Mouse (Mus musculus) right cerebral cortex, adult 2 months (tissue): ENCODE measurements around the gene Nt5c3b.
A peak's percentile ranks its signal among the peaks of the same experiment; 100 is the strongest.

Source experiments
- DNase-seq, 2 experiments: peaks; one replicate each; pipeline ENCODE4 v3.0.0; 2021 to 2022; ENCODE audit warnings: low spot score in 2 of 2

The Nt5c3b gene

GRCm38 (mm10) chr11:100441797-100442196, at the start of gene Nt5c3b, which contains the start of gene Klhl10:
TSS of gene Nt5c3b (minus strand) at chr11:100441808.
TSS of gene Klhl10 (plus strand) at chr11:100441917.
- DNase-seq, result no peak

- no peak for DNase-seq
Observed at GRCm38 (mm10) chr11:100490951-100491350, 49.3 kb upstream of the Nt5c3b start.

GRCm38 (mm10) chr11:100485801-100486538, 44.4 kb upstream of the Nt5c3b start:
- no peak for DNase-seq

- no peak for DNase-seq
Observed at GRCm38 (mm10) chr11:100484461-100484860, 42.9 kb upstream of the Nt5c3b start.

- no peak for DNase-seq
Observed at GRCm38 (mm10) chr11:100479152-100479551, 37.5 kb upstream of the Nt5c3b start.

GRCm38 (mm10) chr11:100476281-100476680, 34.7 kb upstream of the Nt5c3b start:
- DNase-seq, result no peak

GRCm38 (mm10) chr11:100472935-100473295, 31.3 kb upstream of the Nt5c3b start:
- no peak for DNase-seq

- DNase-seq, result peak; percentile 91 to 92
Observed at GRCm38 (mm10) chr11:100472197-100472934, 30.8 kb upstream of the Nt5c3b start, which contains the start of gene Klhl11. TSS of gene Klhl11 (minus strand) at chr11:100472741.

- DNase-seq, result peak; percentile 21
Observed at GRCm38 (mm10) chr11:100471352-100472196, 30.0 kb upstream of the Nt5c3b start.

GRCm38 (mm10) chr11:100465833-100466232, 24.2 kb upstream of the Nt5c3b start:
- DNase-seq, result no peak

- DNase-seq, result no peak
Observed at GRCm38 (mm10) chr11:100465229-100465792, 23.7 kb upstream of the Nt5c3b start.

GRCm38 (mm10) chr11:100462699-100463098, 21.1 kb upstream of the Nt5c3b start:
- DNase-seq, result peak in 1 of 2 experiments; percentile 33

- no peak for DNase-seq
Observed at GRCm38 (mm10) chr11:100457711-100458110, 16.1 kb upstream of the Nt5c3b start.

GRCm38 (mm10) chr11:100457247-100457646, 15.6 kb upstream of the Nt5c3b start:
- DNase-seq, result no peak

GRCm38 (mm10) chr11:100442625-100443024, 1.0 kb upstream of the Nt5c3b start:
- DNase-seq, result no peak

- DNase-seq, result peak; percentile 83 to 84
Observed at GRCm38 (mm10) chr11:100440691-100441522, 701 bp downstream of the Nt5c3b start.

GRCm38 (mm10) chr11:100437901-100438300, 3.7 kb downstream of the Nt5c3b start:
- no peak for DNase-seq

GRCm38 (mm10) chr11:100435678-100436246, 5.8 kb downstream of the Nt5c3b start:
- DNase-seq, result no peak

- no peak for DNase-seq
Observed at GRCm38 (mm10) chr11:100432002-100432401, 9.6 kb downstream of the Nt5c3b start.

- DNase-seq, result no peak
Observed at GRCm38 (mm10) chr11:100430052-100430451, 11.6 kb downstream of the Nt5c3b start.
